Mouse (Mus musculus): ENCODE data around the gene Arhgap44. TPM values are rescaled to one million over a fixed set of nuclear protein-coding genes. Genes with fewer than 3 reads are reported as not detected.

Arhgap44 gene
- polyA plus RNA-seq (2012; fragmentation: generic; extraction: Trizol) = 7.5 TPM

- Histone ChIP-seq H3K4me3 (peak within 1 kb of the TSS; percentile 31), H3K4me2 (ENCODE audit: low read depth) (peak within 1 kb of the TSS; percentile 98), H3K27me3 (ENCODE audit: control insufficient read depth, insufficient read depth, insufficient read length) (peaks cover 6% of the 10 kb centered on the region), H3ac (ENCODE audit: control insufficient read depth, insufficient read length) (peak within 1 kb of the TSS; percentile 41), H3K79me2 (ENCODE audit: control insufficient read depth, insufficient read depth) (peaks cover 7% of the 10 kb centered on the region), H3K36me3 (ENCODE audit: control insufficient read depth, insufficient read depth) (no peaks in the 10 kb centered on the region)
- TF ChIP-seq E2F4 (IDR thresholded peaks at IDR 0.05; ENCODE audit: insufficient read depth) (no peak), MYOG (IDR thresholded peaks at IDR 0.05; ENCODE audit: control insufficient read depth in 1 of 3, insufficient read depth in 1 of 3, insufficient read length in 2 of 3, low read depth in 2 of 3) (peak in 2 of 3 experiments; percentile 31 to 62), TCF12 (IDR thresholded peaks at IDR 0.05; ENCODE audit: insufficient read depth, poor library complexity, severe bottlenecking) (no peak), USF1 (IDR thresholded peaks at IDR 0.05; ENCODE audit: low read depth) (no peak), MYOD1 (IDR thresholded peaks at IDR 0.05; ENCODE audit: control insufficient read depth in 1 of 3, insufficient read length in 2 of 3, low read depth in 2 of 3) (peak in 1 of 3 experiments; percentile 61), POLR2AphosphoS2 (IDR thresholded peaks at IDR 0.05; ENCODE audit: insufficient read length, low read depth) (no peak), TCF3 (IDR thresholded peaks at IDR 0.05; ENCODE audit: insufficient read length, low read depth) (no peak), POLR2A (IDR thresholded peaks at IDR 0.05; ENCODE audit: insufficient read length, low read depth) (peak; percentile 67), SRF (IDR thresholded peaks at IDR 0.05; ENCODE audit: control insufficient read depth, insufficient read length, low read depth) (no peak), MAX (IDR thresholded peaks at IDR 0.05; ENCODE audit: low read depth) (no peak), REST (IDR thresholded peaks at IDR 0.05; ENCODE audit: insufficient read depth, insufficient read length) (no peak), CEBPB (IDR thresholded peaks at IDR 0.05; ENCODE audit: insufficient read depth, poor library complexity, severe bottlenecking) (no peak)
Measured at GRCm38 (mm10) chr11:65162767-65163120, at the start of gene Arhgap44. TSS of gene Arhgap44 (minus strand) at chr11:65162961.

- no peaks in the 10 kb centered on the region for H3K27me3 ChIP-seq (ENCODE audit: control insufficient read depth, insufficient read depth, insufficient read length)
- H3K4me3 ChIP-seq = no peak overlapping the region
- TF ChIP-seq POLR2AphosphoS2 (IDR thresholded peaks at IDR 0.05; ENCODE audit: insufficient read length, low read depth) (no peak), E2F4 (IDR thresholded peaks at IDR 0.05; ENCODE audit: insufficient read depth) (no peak), MYOD1 (IDR thresholded peaks at IDR 0.05; ENCODE audit: control insufficient read depth in 1 of 3, insufficient read length in 2 of 3, low read depth in 2 of 3) (no peak)
- no peaks in the 10 kb centered on the region for H3K79me2 ChIP-seq (ENCODE audit: control insufficient read depth, insufficient read depth)
- no peak overlapping the region for H3K4me2 ChIP-seq (ENCODE audit: low read depth)
- H3K36me3 ChIP-seq (ENCODE audit: control insufficient read depth, insufficient read depth) = no peaks in the 10 kb centered on the region
- H3ac ChIP-seq (ENCODE audit: control insufficient read depth, insufficient read length) = no peak overlapping the region
Measured at GRCm38 (mm10) chr11:65211701-65212100, 48.9 kb upstream of the Arhgap44 start.

GRCm38 (mm10) chr11:65209441-65209840 lies 46.7 kb upstream of the Arhgap44 start:
- H3ac ChIP-seq (ENCODE audit: control insufficient read depth, insufficient read length) = no peak overlapping the region
- no peaks in the 10 kb centered on the region for H3K79me2 ChIP-seq (ENCODE audit: control insufficient read depth, insufficient read depth)
- H3K4me2 ChIP-seq (ENCODE audit: low read depth) = no peak overlapping the region
- no peak overlapping the region for H3K4me3 ChIP-seq
- no peaks in the 10 kb centered on the region for H3K36me3 ChIP-seq (ENCODE audit: control insufficient read depth, insufficient read depth)
- no peaks in the 10 kb centered on the region for H3K27me3 ChIP-seq (ENCODE audit: control insufficient read depth, insufficient read depth, insufficient read length)
- TF ChIP-seq TCF3 (IDR thresholded peaks at IDR 0.05; ENCODE audit: insufficient read length, low read depth) (no peak), CEBPB (IDR thresholded peaks at IDR 0.05; ENCODE audit: insufficient read depth, poor library complexity, severe bottlenecking) (no peak), E2F4 (IDR thresholded peaks at IDR 0.05; ENCODE audit: insufficient read depth) (no peak), MYOG (IDR thresholded peaks at IDR 0.05; ENCODE audit: control insufficient read depth in 1 of 3, insufficient read depth in 1 of 3, insufficient read length in 2 of 3, low read depth in 2 of 3) (no peak), MYOD1 (IDR thresholded peaks at IDR 0.05; ENCODE audit: control insufficient read depth in 1 of 3, insufficient read length in 2 of 3, low read depth in 2 of 3) (no peak), POLR2A (IDR thresholded peaks at IDR 0.05; ENCODE audit: insufficient read length, low read depth) (no peak), USF1 (IDR thresholded peaks at IDR 0.05; ENCODE audit: low read depth) (no peak), TCF12 (IDR thresholded peaks at IDR 0.05; ENCODE audit: insufficient read depth, poor library complexity, severe bottlenecking) (no peak), POLR2AphosphoS2 (IDR thresholded peaks at IDR 0.05; ENCODE audit: insufficient read length, low read depth) (no peak), MAX (IDR thresholded peaks at IDR 0.05; ENCODE audit: low read depth) (no peak), REST (IDR thresholded peaks at IDR 0.05; ENCODE audit: insufficient read depth, insufficient read length) (no peak), SRF (IDR thresholded peaks at IDR 0.05; ENCODE audit: control insufficient read depth, insufficient read length, low read depth) (no peak)

GRCm38 (mm10) chr11:65205306-65205705 lies 42.5 kb upstream of the Arhgap44 start:
- H3ac ChIP-seq (ENCODE audit: control insufficient read depth, insufficient read length) = no peak overlapping the region
- no peaks in the 10 kb centered on the region for H3K27me3 ChIP-seq (ENCODE audit: control insufficient read depth, insufficient read depth, insufficient read length)
- no peaks in the 10 kb centered on the region for H3K79me2 ChIP-seq (ENCODE audit: control insufficient read depth, insufficient read depth)
- H3K4me2 ChIP-seq (ENCODE audit: low read depth) = no peak overlapping the region
- H3K4me3 ChIP-seq = no peak overlapping the region
- TF ChIP-seq POLR2A (IDR thresholded peaks at IDR 0.05; ENCODE audit: insufficient read length, low read depth) (no peak), MYOD1 (IDR thresholded peaks at IDR 0.05; ENCODE audit: control insufficient read depth in 1 of 3, insufficient read length in 2 of 3, low read depth in 2 of 3) (no peak), E2F4 (IDR thresholded peaks at IDR 0.05; ENCODE audit: insufficient read depth) (no peak), TCF3 (IDR thresholded peaks at IDR 0.05; ENCODE audit: insufficient read length, low read depth) (no peak), POLR2AphosphoS2 (IDR thresholded peaks at IDR 0.05; ENCODE audit: insufficient read length, low read depth) (no peak), REST (IDR thresholded peaks at IDR 0.05; ENCODE audit: insufficient read depth, insufficient read length) (no peak), MYOG (IDR thresholded peaks at IDR 0.05; ENCODE audit: control insufficient read depth in 1 of 3, insufficient read depth in 1 of 3, insufficient read length in 2 of 3, low read depth in 2 of 3) (no peak), TCF12 (IDR thresholded peaks at IDR 0.05; ENCODE audit: insufficient read depth, poor library complexity, severe bottlenecking) (no peak), USF1 (IDR thresholded peaks at IDR 0.05; ENCODE audit: low read depth) (no peak), CEBPB (IDR thresholded peaks at IDR 0.05; ENCODE audit: insufficient read depth, poor library complexity, severe bottlenecking) (no peak)
- no peaks in the 10 kb centered on the region for H3K36me3 ChIP-seq (ENCODE audit: control insufficient read depth, insufficient read depth)

- Histone ChIP-seq H3K4me2 (ENCODE audit: low read depth) (no peak overlapping the region), H3K27me3 (ENCODE audit: control insufficient read depth, insufficient read depth, insufficient read length) (no peaks in the 10 kb centered on the region), H3K36me3 (ENCODE audit: control insufficient read depth, insufficient read depth) (no peaks in the 10 kb centered on the region), H3K79me2 (ENCODE audit: control insufficient read depth, insufficient read depth) (no peaks in the 10 kb centered on the region), H3K4me3 (no peak overlapping the region), H3ac (ENCODE audit: control insufficient read depth, insufficient read length) (no peak overlapping the region)
- TF ChIP-seq MYOD1 (IDR thresholded peaks at IDR 0.05; ENCODE audit: control insufficient read depth in 1 of 3, insufficient read length in 2 of 3, low read depth in 2 of 3) (no peak), CEBPB (IDR thresholded peaks at IDR 0.05; ENCODE audit: insufficient read depth, poor library complexity, severe bottlenecking) (no peak), USF1 (IDR thresholded peaks at IDR 0.05; ENCODE audit: low read depth) (no peak), POLR2A (IDR thresholded peaks at IDR 0.05; ENCODE audit: insufficient read length, low read depth) (no peak), TCF3 (IDR thresholded peaks at IDR 0.05; ENCODE audit: insufficient read length, low read depth) (no peak), REST (IDR thresholded peaks at IDR 0.05; ENCODE audit: insufficient read depth, insufficient read length) (no peak), MAX (IDR thresholded peaks at IDR 0.05; ENCODE audit: low read depth) (no peak), TCF12 (IDR thresholded peaks at IDR 0.05; ENCODE audit: insufficient read depth, poor library complexity, severe bottlenecking) (no peak), MYOG (IDR thresholded peaks at IDR 0.05; ENCODE audit: control insufficient read depth in 1 of 3, insufficient read depth in 1 of 3, insufficient read length in 2 of 3, low read depth in 2 of 3) (no peak), E2F4 (IDR thresholded peaks at IDR 0.05; ENCODE audit: insufficient read depth) (no peak), SRF (IDR thresholded peaks at IDR 0.05; ENCODE audit: control insufficient read depth, insufficient read length, low read depth) (no peak), POLR2AphosphoS2 (IDR thresholded peaks at IDR 0.05; ENCODE audit: insufficient read length, low read depth) (no peak)
Measured at GRCm38 (mm10) chr11:65204651-65205050, 41.9 kb upstream of the Arhgap44 start.

Measured in myocyte (in vitro differentiated cells).